Mouse (Mus musculus) small intestine, adult 2 months (tissue): ENCODE data around the gene Tec.

Experiments
- CTCF ChIP-seq: fragments of 200-500 bp; IDR thresholded peaks from 2 replicates; pipeline ENCODE4 v1.5.1; 2012; ENCODE audit warnings: low read depth, mild to moderate bottlenecking, control low read depth, inconsistent platforms, low read length, moderate library complexity, mixed read lengths; ENCODE audit not compliant: insufficient replicate concordance, insufficient read length; ENCODE audit errors: extremely low read depth
- POLR2A ChIP-seq: fragments of 200-500 bp; IDR thresholded peaks from 2 replicates; pipeline ENCODE4 v1.6.1; 2012; ENCODE audit warnings: low read depth, mild to moderate bottlenecking, control low read depth, inconsistent platforms, low read length, moderate library complexity

GRCm38 (mm10) chr5:72748659-72749265 is 119.5 kb downstream of the Tec start:
- TF ChIP-seq POLR2A (no peak), CTCF (no peak)
